Mouse (Mus musculus) layer of hippocampus, adult 18-20 months (tissue): ENCODE data around the gene Nucb1. TPM values are rescaled to one million over a fixed set of nuclear protein-coding genes. Genes with fewer than 3 reads are reported as not detected.

Source experiments
- microRNA-seq, 2 experiments: library from miRNA; unstranded; fragments of <30 nt; microRNA quantifications; one replicate each; pipeline ENCODE4 v1.2.0; 2021
- total RNA-seq, 2 experiments: library from RNA; stranded (reverse); gene quantifications; 2 replicates each; pipeline ENCODE4 v1.2.3; 2021

Nucb1 gene
- total RNA-seq, 2 experiments from 2014 or later = 109 to 110 TPM

Small RNAs within 50 kb of the gene (microRNA-seq; reads per million reads assigned to microRNA genes)
- 0 reads per million in 2 experiments for gene Gm22133

Other genes with a start within 250 kb of the Nucb1 start
- not detected for gene Slc6a21, start 232.9 kb downstream of the Nucb1 start, total RNA-seq
- gene Trpm4, start 176.6 kb downstream of the Nucb1 start, total RNA-seq = 10 to 100 TPM in 1 of 2 experiments, 1 to 10 TPM in 1; 9.7 to 16.2 TPM
- under 1 TPM; 0.17 to 0.18 TPM for gene Hrc, start 175.1 kb downstream of the Nucb1 start, total RNA-seq
- gene Ppfia3, start 143.4 kb downstream of the Nucb1 start, total RNA-seq = 100 to 1,000 TPM; 132 to 139 TPM
- 100 to 1,000 TPM; 134 to 144 TPM for gene Lin7b, start 139.8 kb downstream of the Nucb1 start, total RNA-seq
- 100 to 1,000 TPM; 364 to 405 TPM for gene Snrnp70, start 114.7 kb downstream of the Nucb1 start, total RNA-seq
- gene Kcna7, start 104.8 kb downstream of the Nucb1 start, total RNA-seq = not detected
- gene Ntf5, start 96.7 kb downstream of the Nucb1 start, total RNA-seq = not detected
- under 1 TPM in 1 of 2 experiments, not detected in 1; 0.50 TPM for gene Lhb, start 89.6 kb downstream of the Nucb1 start, total RNA-seq
- 10 to 100 TPM; 13.5 to 15.4 TPM for gene Gys1, start 75.6 kb downstream of the Nucb1 start, total RNA-seq
- 10 to 100 TPM; 34.6 to 37.7 TPM for gene Ruvbl2, start 72.3 kb downstream of the Nucb1 start, total RNA-seq
- 100 to 1,000 TPM; 230 to 234 TPM for gene Ftl1, start 50.5 kb downstream of the Nucb1 start, total RNA-seq
- gene Bax, start 43.5 kb downstream of the Nucb1 start, total RNA-seq = 10 to 100 TPM; 68.5 to 68.9 TPM
- gene Tulp2, start 28.5 kb downstream of the Nucb1 start, total RNA-seq = under 1 TPM in 1 of 2 experiments, not detected in 1; 0.20 TPM
- 1 to 10 TPM in 1 of 2 experiments, under 1 TPM in 1; 0.91 to 1.2 TPM for gene Gm45808, start 23.6 kb downstream of the Nucb1 start, total RNA-seq
- 1 to 10 TPM; 5.3 to 5.7 TPM for gene Dhdh, start 21.6 kb downstream of the Nucb1 start, total RNA-seq
- 10 to 100 TPM; 22.1 to 23.3 TPM for gene Ppp1r15a, start 15.9 kb upstream of the Nucb1 start, total RNA-seq
- under 1 TPM; 0.64 to 0.71 TPM for gene Plekha4, start 15.9 kb upstream of the Nucb1 start, total RNA-seq
- gene Hsd17b14, start 44.5 kb upstream of the Nucb1 start, total RNA-seq = not detected
- gene Bcat2, start 59.7 kb upstream of the Nucb1 start, total RNA-seq = 10 to 100 TPM; 23.3 to 26.0 TPM
- not detected for gene Fgf21, start 105.1 kb upstream of the Nucb1 start, total RNA-seq
- under 1 TPM in 1 of 2 experiments, not detected in 1; 0.18 TPM for gene Fut1, start 106.9 kb upstream of the Nucb1 start, total RNA-seq
- gene Izumo1, start 111.4 kb upstream of the Nucb1 start, total RNA-seq = not detected
- gene Rasip1, start 117.1 kb upstream of the Nucb1 start, total RNA-seq = 1 to 10 TPM; 6.0 to 6.3 TPM
- gene Mamstr, start 129.6 kb upstream of the Nucb1 start, total RNA-seq = 1 to 10 TPM; 1.1 to 2.3 TPM
- under 1 TPM in 1 of 2 experiments, not detected in 1; 0.12 TPM for gene Fut2, start 156.0 kb upstream of the Nucb1 start, total RNA-seq
- gene Ntn5, start 173.6 kb upstream of the Nucb1 start, total RNA-seq = 10 to 100 TPM in 1 of 2 experiments, 1 to 10 TPM in 1; 6.8 to 13.4 TPM
- gene Sec1, start 184.0 kb upstream of the Nucb1 start, total RNA-seq = 1 to 10 TPM; 2.5 to 3.5 TPM
- gene Car11, start 189.4 kb upstream of the Nucb1 start, total RNA-seq = 100 to 1,000 TPM; 182 TPM
- gene Dbp, start 194.7 kb upstream of the Nucb1 start, total RNA-seq = 10 to 100 TPM; 47.6 to 50.2 TPM
- gene Rpl18, start 205.1 kb upstream of the Nucb1 start, total RNA-seq = 100 to 1,000 TPM; 359 to 364 TPM
- gene Sphk2, start 207.6 kb upstream of the Nucb1 start, total RNA-seq = 10 to 100 TPM; 35.8 to 37.2 TPM
- under 1 TPM; 0.25 to 0.27 TPM for gene Fam83e, start 210.8 kb upstream of the Nucb1 start, total RNA-seq
- not detected for gene Spaca4, start 215.4 kb upstream of the Nucb1 start, total RNA-seq